ENCODE assay signal across 16 mouse cellular contexts in genomic region chr6:134939781-134940180, GRCm38 (mm10). TPM values are rescaled to one million over a fixed set of nuclear protein-coding genes. Genes with fewer than 3 reads are reported as not detected.
"Had no signal": no experiment of that assay in that cellular context is flagged by ENCODE, and none has a peak within 500 bp of the region (broad histone marks: within the 10 kb centered on the region; RNA-seq: fewer than 3 reads in every experiment).

No protein-coding gene starts in this region.

- H3K27ac ChIP-seq: neural tube, embryonic 15.5 days; stomach, embryonic 15.5 days; stomach, postnatal 0 days had no signal

- H3K4me1 ChIP-seq: neural tube, embryonic 15.5 days; stomach, embryonic 15.5 days had no signal

- H3K27me3 ChIP-seq: neural tube, embryonic 15.5 days; stomach, embryonic 15.5 days had no signal

- H3K9ac ChIP-seq: neural tube, embryonic 15.5 days; stomach, embryonic 15.5 days had no signal

- H3K4me3 ChIP-seq: neural tube, embryonic 15.5 days; stomach, embryonic 15.5 days had no signal

- H3K9me3 ChIP-seq: neural tube, embryonic 15.5 days; stomach, embryonic 15.5 days had no signal

- H3K4me2 ChIP-seq: neural tube, embryonic 15.5 days; stomach, embryonic 15.5 days had no signal

- DNase-seq: retina, postnatal 1 day; right cerebral cortex, adult 18-20 months; right cerebral cortex, postnatal 14 days; right cerebral cortex, postnatal 25 days; right cerebral cortex, postnatal 4 days; spleen, adult 18-20 months; thymus, adult 18-20 months; thymus, adult 2 months; thymus, postnatal 14 days; thymus, postnatal 25 days; thymus, postnatal 36 days; thymus, postnatal 4 days had no signal

- H3K36me3 ChIP-seq: neural tube, embryonic 15.5 days had no signal

RNA-seq across cellular contexts. Expression of gene Apold1, which starts 41.7 kb away (rescaled TPM):
- total RNA-seq: neutrophil, adult 5-6 weeks had no signal
